Mouse (Mus musculus): ENCODE measurements around the gene D430042O09Rik. TPM values are rescaled to one million over a fixed set of nuclear protein-coding genes. Genes with fewer than 3 reads are reported as not detected.

Gene D430042O09Rik
- polyA plus RNA-seq, 1 experiment: 17.9 TPM

GRCm38 (mm10) chr7:125752699-125753325 is 45.1 kb downstream of the D430042O09Rik start:
- no peaks in the 10 kb centered on the region for H3K4me1 ChIP-seq (ENCODE audit: control insufficient read depth, insufficient read depth, low read length)
- TF ChIP-seq POLR2A (IDR thresholded peaks at IDR 0.05; ENCODE audit: extremely low read depth, insufficient read depth, low read length): no peak
- H3K27ac ChIP-seq (ENCODE audit: insufficient read depth, low read length): no peak overlapping the region
- H3K4me3 ChIP-seq (ENCODE audit: insufficient read depth, low read length): no peak overlapping the region

- H3K4me3 ChIP-seq (ENCODE audit: insufficient read depth, low read length): no peak overlapping the region
- H3K4me1 ChIP-seq (ENCODE audit: control insufficient read depth, insufficient read depth, low read length): no peaks in the 10 kb centered on the region
- no peak for TF ChIP-seq CTCF (IDR thresholded peaks at IDR 0.05; ENCODE audit: extremely low read depth, insufficient read depth, low read length)
- TF ChIP-seq POLR2A (IDR thresholded peaks at IDR 0.05; ENCODE audit: extremely low read depth, insufficient read depth, low read length): no peak
- H3K27ac ChIP-seq (ENCODE audit: insufficient read depth, low read length): no peak overlapping the region
Measured at GRCm38 (mm10) chr7:125753326-125753715, 45.6 kb downstream of the D430042O09Rik start.

- no peak overlapping the region for H3K27ac ChIP-seq (ENCODE audit: insufficient read depth, low read length)
- TF ChIP-seq CTCF (IDR thresholded peaks at IDR 0.05; ENCODE audit: extremely low read depth, insufficient read depth, low read length) (no peak), POLR2A (IDR thresholded peaks at IDR 0.05; ENCODE audit: extremely low read depth, insufficient read depth, low read length) (no peak)
- H3K4me3 ChIP-seq (ENCODE audit: insufficient read depth, low read length): no peak overlapping the region
- H3K4me1 ChIP-seq (ENCODE audit: control insufficient read depth, insufficient read depth, low read length): no peaks in the 10 kb centered on the region
Measured at GRCm38 (mm10) chr7:125756806-125757205, 49.1 kb downstream of the D430042O09Rik start.

- H3K27ac ChIP-seq (ENCODE audit: insufficient read depth, low read length): no peak overlapping the region
- no peak overlapping the region for H3K4me3 ChIP-seq (ENCODE audit: insufficient read depth, low read length)
- no peaks in the 10 kb centered on the region for H3K4me1 ChIP-seq (ENCODE audit: control insufficient read depth, insufficient read depth, low read length)
- TF ChIP-seq POLR2A (IDR thresholded peaks at IDR 0.05; ENCODE audit: extremely low read depth, insufficient read depth, low read length) (no peak), CTCF (IDR thresholded peaks at IDR 0.05; ENCODE audit: extremely low read depth, insufficient read depth, low read length) (no peak)
Measured at GRCm38 (mm10) chr7:125757896-125758623, 50.4 kb downstream of the D430042O09Rik start.

GRCm38 (mm10) chr7:125762289-125762688 is 54.6 kb downstream of the D430042O09Rik start:
- Histone ChIP-seq H3K4me1 (ENCODE audit: control insufficient read depth, insufficient read depth, low read length) (no peaks in the 10 kb centered on the region), H3K27ac (ENCODE audit: insufficient read depth, low read length) (no peak overlapping the region), H3K4me3 (ENCODE audit: insufficient read depth, low read length) (no peak overlapping the region)
- no peak for TF ChIP-seq CTCF (IDR thresholded peaks at IDR 0.05; ENCODE audit: extremely low read depth, insufficient read depth, low read length)
- no peak for TF ChIP-seq POLR2A (IDR thresholded peaks at IDR 0.05; ENCODE audit: extremely low read depth, insufficient read depth, low read length)

- TF ChIP-seq CTCF (IDR thresholded peaks at IDR 0.05; ENCODE audit: extremely low read depth, insufficient read depth, low read length) (no peak), POLR2A (IDR thresholded peaks at IDR 0.05; ENCODE audit: extremely low read depth, insufficient read depth, low read length) (no peak)
- Histone ChIP-seq H3K4me3 (ENCODE audit: insufficient read depth, low read length) (no peak overlapping the region), H3K27ac (ENCODE audit: insufficient read depth, low read length) (no peak overlapping the region), H3K4me1 (ENCODE audit: control insufficient read depth, insufficient read depth, low read length) (0 out of 2 replicates have a peak, but pooled peaks cover 1% of the 10 kb centered on the region)
Measured at GRCm38 (mm10) chr7:125762883-125763830, 55.5 kb downstream of the D430042O09Rik start.

GRCm38 (mm10) chr7:125764373-125764772 is 56.7 kb downstream of the D430042O09Rik start:
- TF ChIP-seq POLR2A (IDR thresholded peaks at IDR 0.05; ENCODE audit: extremely low read depth, insufficient read depth, low read length): no peak
- TF ChIP-seq CTCF (IDR thresholded peaks at IDR 0.05; ENCODE audit: extremely low read depth, insufficient read depth, low read length): no peak
- 0 out of 2 replicates have a peak, but pooled peaks cover 1% of the 10 kb centered on the region for H3K4me1 ChIP-seq (ENCODE audit: control insufficient read depth, insufficient read depth, low read length)
- no peak overlapping the region for H3K27ac ChIP-seq (ENCODE audit: insufficient read depth, low read length)
- no peak overlapping the region for H3K4me3 ChIP-seq (ENCODE audit: insufficient read depth, low read length)

- H3K27ac ChIP-seq (ENCODE audit: insufficient read depth, low read length): no peak overlapping the region
- H3K4me1 ChIP-seq (ENCODE audit: control insufficient read depth, insufficient read depth, low read length): 0 out of 2 replicates have a peak, but pooled peaks cover 1% of the 10 kb centered on the region
- no peak overlapping the region for H3K4me3 ChIP-seq (ENCODE audit: insufficient read depth, low read length)
- no peak for TF ChIP-seq POLR2A (IDR thresholded peaks at IDR 0.05; ENCODE audit: extremely low read depth, insufficient read depth, low read length)
- TF ChIP-seq CTCF (IDR thresholded peaks at IDR 0.05; ENCODE audit: extremely low read depth, insufficient read depth, low read length): peak; percentile 81
Measured at GRCm38 (mm10) chr7:125766976-125767831, 59.5 kb downstream of the D430042O09Rik start.

Data from cortical plate, adult 2 months (tissue).